Mouse (Mus musculus) brown adipose tissue, adult 24 weeks (tissue): ENCODE measurements at regions not wholly inside any gene's neighbourhood (a gene's known extent, or its start where the extent isn't known, plus 50 kb on each side); places are given as distances from the start of the nearest gene placed in this dataset.
"Not testable (repeated sequence)": the region's sequence is repeated elsewhere in the genome, so short reads cannot be mapped to it uniquely, and the experiment has no call there.

Experiments
- H3K27ac ChIP-seq: fragments of 200-500 bp; replicated peaks from 2 replicates; pipeline ENCODE4 v1.5.1; 2012; ENCODE audit warnings: low read depth, mild to moderate bottlenecking, low read length
- H3K4me1 ChIP-seq: fragments of 200-500 bp; 2 replicates; pipeline ENCODE4 v1.6.1; 2012; ENCODE audit warnings: low read length, mixed read lengths; ENCODE audit not compliant: control insufficient read depth, insufficient read depth, insufficient read length
- H3K4me3 ChIP-seq: fragments of 200-500 bp; 2 replicates; pipeline ENCODE4 v1.5.1; 2012; ENCODE audit warnings: low read depth, mild to moderate bottlenecking, low read length, moderate library complexity; ENCODE audit not compliant: insufficient read depth

- Histone ChIP-seq H3K4me1 (peaks cover 4% of the 10 kb centered on the region; the same call in 1 of the 2 replicates), H3K27ac (no peak overlapping the region), H3K4me3 (no peak overlapping the region)
These were observed 131.1 kb upstream of the 1700025G04Rik start for GRCm38 (mm10) chr1:152220804-152221565.

DNA sequence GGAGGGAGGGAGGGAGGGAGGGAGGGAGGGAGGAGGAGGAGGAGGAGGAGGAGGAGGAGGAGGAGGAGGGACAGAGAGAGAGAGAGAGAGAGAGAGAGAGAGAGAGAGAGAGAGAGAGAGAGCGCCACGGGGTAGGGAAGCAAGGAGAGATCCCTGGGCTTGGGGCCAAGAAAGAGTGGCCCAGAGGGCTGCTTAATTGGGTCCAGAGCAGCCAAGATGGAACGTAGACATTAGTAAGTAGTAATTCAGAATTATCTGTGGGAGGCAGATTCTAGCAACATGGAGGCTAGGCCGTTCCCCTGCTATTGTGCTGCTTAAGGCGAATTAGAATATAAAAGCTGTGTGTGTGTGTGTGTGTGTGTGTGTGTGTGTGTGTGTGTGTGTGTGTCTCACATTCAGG is 129.8 kb upstream of the 1700025G04Rik start:
- not testable (repeated sequence) for H3K4me3 ChIP-seq, H3K27ac ChIP-seq, H3K4me1 ChIP-seq

- no peak overlapping the region for H3K4me3 ChIP-seq
- H3K4me1 ChIP-seq, result no peaks in the 10 kb centered on the region
- H3K27ac ChIP-seq, result no peak overlapping the region
These were observed 127.5 kb upstream of the 1700025G04Rik start for GRCm38 (mm10) chr1:152217404-152217803.

GRCm38 (mm10) chr1:152214376-152214775 is 124.5 kb upstream of the 1700025G04Rik start:
- H3K27ac ChIP-seq, result no peak overlapping the region
- H3K4me1 ChIP-seq, result no peaks in the 10 kb centered on the region
- H3K4me3 ChIP-seq, result no peak overlapping the region

- Histone ChIP-seq H3K27ac (no peak overlapping the region), H3K4me3 (no peak overlapping the region), H3K4me1 (no peaks in the 10 kb centered on the region)
These were observed 113.3 kb upstream of the 1700025G04Rik start for GRCm38 (mm10) chr1:152203187-152203586.

- no peak overlapping the region for H3K4me3 ChIP-seq
- no peak overlapping the region for H3K27ac ChIP-seq
- H3K4me1 ChIP-seq, result no peaks in the 10 kb centered on the region
These were observed 98.8 kb upstream of the 1700025G04Rik start for GRCm38 (mm10) chr1:152188700-152189099.

DNA sequence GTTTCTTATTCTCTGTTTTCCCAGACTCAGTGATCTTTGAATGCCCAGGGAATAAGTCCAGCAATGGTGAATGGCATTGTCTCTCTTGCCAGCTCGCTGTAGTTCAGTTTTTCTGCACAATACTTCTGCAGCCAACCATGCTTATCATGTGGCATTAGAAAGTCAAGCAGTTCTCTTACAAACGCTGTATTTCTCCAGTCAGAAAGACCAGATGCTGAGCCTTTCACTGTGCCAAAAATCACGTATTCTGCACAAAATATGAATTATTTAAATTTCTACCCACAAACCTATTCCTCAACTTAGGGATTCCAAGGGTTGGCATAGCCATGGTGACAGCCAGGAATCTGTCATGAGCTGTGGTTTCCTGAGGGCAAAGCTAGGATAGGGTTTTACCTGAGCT is 95.0 kb upstream of the 1700025G04Rik start:
- no peak overlapping the region for H3K27ac ChIP-seq
- no peak overlapping the region for H3K4me3 ChIP-seq
- H3K4me1 ChIP-seq, result no peaks in the 10 kb centered on the region

- H3K27ac ChIP-seq, result no peak overlapping the region
- no peak overlapping the region for H3K4me3 ChIP-seq
- H3K4me1 ChIP-seq, result no peaks in the 10 kb centered on the region; the same call in 1 of the 2 replicates
These were observed 86.5 kb upstream of the 1700025G04Rik start for GRCm38 (mm10) chr1:152176267-152176970.

DNA sequence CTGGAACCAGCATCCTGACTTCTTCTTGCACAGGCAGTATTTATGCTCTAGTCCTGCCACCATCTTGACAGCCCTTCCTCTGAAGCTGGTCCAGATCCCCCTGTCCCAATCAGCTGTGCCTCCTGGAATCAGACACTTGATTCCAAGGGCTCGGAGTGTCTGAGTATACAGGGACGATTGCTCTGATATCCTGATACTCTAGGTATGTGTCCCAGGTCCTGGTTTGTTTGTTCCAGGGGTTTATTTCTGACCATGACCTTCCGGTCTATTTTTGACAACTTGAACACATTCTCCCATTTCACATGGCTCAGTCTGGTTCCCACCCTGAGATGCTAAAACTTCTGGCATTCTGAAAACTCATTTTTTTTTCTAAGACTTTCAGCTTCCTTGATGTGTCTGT is 85.8 kb upstream of the 1700025G04Rik start:
- Histone ChIP-seq H3K27ac (no peak overlapping the region), H3K4me3 (no peak overlapping the region), H3K4me1 (no peaks in the 10 kb centered on the region; the same call in 1 of the 2 replicates)

- Histone ChIP-seq H3K4me3 (no peak overlapping the region), H3K27ac (no peak overlapping the region), H3K4me1 (no peaks in the 10 kb centered on the region; the same call in 1 of the 2 replicates)
These were observed 84.5 kb upstream of the 1700025G04Rik start for GRCm38 (mm10) chr1:152174464-152174863.

GRCm38 (mm10) chr1:152171034-152171790 is 81.3 kb upstream of the 1700025G04Rik start:
- Histone ChIP-seq H3K4me3 (no peak overlapping the region), H3K27ac (no peak overlapping the region), H3K4me1 (no peaks in the 10 kb centered on the region)

- Histone ChIP-seq H3K4me1 (no peaks in the 10 kb centered on the region), H3K4me3 (no peak overlapping the region), H3K27ac (no peak overlapping the region)
These were observed 80.7 kb upstream of the 1700025G04Rik start for GRCm38 (mm10) chr1:152170583-152170982.

- Histone ChIP-seq H3K4me3 (no peak overlapping the region), H3K4me1 (no peaks in the 10 kb centered on the region), H3K27ac (no peak overlapping the region)
These were observed 79.6 kb upstream of the 1700025G04Rik start for GRCm38 (mm10) chr1:152169508-152169907.

DNA sequence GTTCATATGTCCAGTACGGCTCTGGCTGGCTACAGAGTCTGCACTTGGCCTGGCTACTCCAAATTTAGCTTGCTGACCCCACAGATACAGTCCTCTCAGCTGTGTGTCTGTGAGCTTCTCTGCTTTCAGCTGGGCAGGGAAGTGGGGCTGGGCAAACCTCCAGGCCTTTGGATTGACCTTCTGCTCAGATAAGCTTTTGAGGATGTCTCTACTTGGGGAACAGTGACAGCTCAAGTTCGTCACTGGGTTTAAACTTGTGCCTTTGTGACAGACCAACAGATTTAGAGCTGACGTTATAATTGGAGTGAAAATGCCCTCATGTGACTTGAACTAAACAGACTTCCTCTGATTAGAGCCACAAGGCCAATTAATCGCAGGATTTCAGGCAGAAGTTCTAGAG is 78.4 kb upstream of the 1700025G04Rik start:
- Histone ChIP-seq H3K27ac (no peak overlapping the region), H3K4me3 (no peak overlapping the region), H3K4me1 (no peaks in the 10 kb centered on the region)

GRCm38 (mm10) chr1:152167716-152168115 is 77.8 kb upstream of the 1700025G04Rik start:
- no peak overlapping the region for H3K4me3 ChIP-seq
- no peak overlapping the region for H3K27ac ChIP-seq
- H3K4me1 ChIP-seq, result no peaks in the 10 kb centered on the region
